Mouse (Mus musculus): Measurements from ENCODE around the gene Nat8f2. TPM values are rescaled to one million over a fixed set of nuclear protein-coding genes. Genes with fewer than 3 reads are reported as not detected.
"Not testable (repeated sequence)": the region's sequence is repeated elsewhere in the genome, so short reads cannot be mapped to it uniquely, and the experiment has no call there.

Nat8f2 gene
- polyA plus RNA-seq, 1 experiment: not detected

DNA sequence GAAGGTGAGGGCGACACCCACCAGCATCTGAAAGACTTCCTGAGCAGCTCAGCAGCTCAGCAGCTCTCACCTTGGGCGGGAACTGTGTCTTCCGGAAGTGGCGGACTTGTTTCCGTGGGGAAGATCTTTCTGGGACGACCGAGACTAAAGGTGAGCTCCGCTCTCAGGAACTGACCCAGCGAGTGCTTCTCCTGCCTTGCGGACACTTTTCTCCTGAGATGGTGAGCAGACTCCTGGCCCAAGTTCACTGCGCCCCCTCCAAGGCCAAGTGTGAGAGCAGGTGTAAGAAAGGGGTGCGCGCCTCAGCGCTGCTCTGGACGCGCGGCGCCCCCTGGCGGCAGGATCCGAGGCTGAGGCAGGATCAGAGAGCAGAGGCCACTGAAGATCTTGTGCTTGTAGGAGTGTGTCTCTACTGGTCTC, 35.7 kb upstream of the Nat8f2 start, which contains the start of gene Nat8f4:
Gene Nat8f4, minus strand, starts transcription at position 243 of the 420 bp plus-strand sequence.
- 9% methylated on average over 20 of the region's 20 CpGs for WGBS
- H3K27ac ChIP-seq (ENCODE audit: insufficient read depth, low read depth, low read length): not testable (repeated sequence)
- Histone ChIP-seq H3K4me1 (ENCODE audit: control insufficient read depth, insufficient read depth, low read length) (peaks cover 11% of the 10 kb centered on the region), H3K4me3 (ENCODE audit: insufficient read depth, low read depth, low read length) (peak within 1 kb of the TSS; percentile 57)
- peak; percentile 86 for TF ChIP-seq CTCF (IDR thresholded peaks at IDR 0.05; ENCODE audit: insufficient read depth, low read depth, low read length)

DNA sequence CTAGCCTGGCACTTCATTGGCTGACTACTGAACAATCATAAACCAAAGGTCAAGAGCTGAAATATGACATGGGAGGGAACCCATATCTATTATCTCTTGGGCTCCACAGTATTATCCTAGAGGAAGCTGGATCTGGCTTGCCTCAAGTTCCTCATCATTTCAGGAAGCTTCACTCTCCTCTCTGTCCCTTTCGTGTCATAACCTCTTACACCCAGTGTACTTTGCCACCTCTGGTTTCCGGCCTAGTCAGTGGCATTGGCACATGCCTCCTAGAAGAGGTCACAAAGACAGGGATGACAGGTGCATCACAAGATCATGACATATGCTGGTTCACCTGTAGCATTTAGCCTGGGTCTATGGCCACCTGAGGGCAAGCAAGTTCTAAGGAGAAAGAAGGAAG, 33.3 kb upstream of the Nat8f2 start:
- H3K27ac ChIP-seq (ENCODE audit: insufficient read depth, low read depth, low read length): no peak overlapping the region
- 97% methylated on average over 2 of the region's 2 CpGs for WGBS
- TF ChIP-seq CTCF (IDR thresholded peaks at IDR 0.05; ENCODE audit: insufficient read depth, low read depth, low read length): no peak
- no peak for TF ChIP-seq POLR2A (IDR thresholded peaks at IDR 0.05; ENCODE audit: insufficient read depth, low read depth, low read length)
- H3K4me3 ChIP-seq (ENCODE audit: insufficient read depth, low read depth, low read length): no peak overlapping the region
- H3K4me1 ChIP-seq (ENCODE audit: control insufficient read depth, insufficient read depth, low read length): peaks cover 6% of the 10 kb centered on the region; the same call in 1 of the 2 replicates

DNA sequence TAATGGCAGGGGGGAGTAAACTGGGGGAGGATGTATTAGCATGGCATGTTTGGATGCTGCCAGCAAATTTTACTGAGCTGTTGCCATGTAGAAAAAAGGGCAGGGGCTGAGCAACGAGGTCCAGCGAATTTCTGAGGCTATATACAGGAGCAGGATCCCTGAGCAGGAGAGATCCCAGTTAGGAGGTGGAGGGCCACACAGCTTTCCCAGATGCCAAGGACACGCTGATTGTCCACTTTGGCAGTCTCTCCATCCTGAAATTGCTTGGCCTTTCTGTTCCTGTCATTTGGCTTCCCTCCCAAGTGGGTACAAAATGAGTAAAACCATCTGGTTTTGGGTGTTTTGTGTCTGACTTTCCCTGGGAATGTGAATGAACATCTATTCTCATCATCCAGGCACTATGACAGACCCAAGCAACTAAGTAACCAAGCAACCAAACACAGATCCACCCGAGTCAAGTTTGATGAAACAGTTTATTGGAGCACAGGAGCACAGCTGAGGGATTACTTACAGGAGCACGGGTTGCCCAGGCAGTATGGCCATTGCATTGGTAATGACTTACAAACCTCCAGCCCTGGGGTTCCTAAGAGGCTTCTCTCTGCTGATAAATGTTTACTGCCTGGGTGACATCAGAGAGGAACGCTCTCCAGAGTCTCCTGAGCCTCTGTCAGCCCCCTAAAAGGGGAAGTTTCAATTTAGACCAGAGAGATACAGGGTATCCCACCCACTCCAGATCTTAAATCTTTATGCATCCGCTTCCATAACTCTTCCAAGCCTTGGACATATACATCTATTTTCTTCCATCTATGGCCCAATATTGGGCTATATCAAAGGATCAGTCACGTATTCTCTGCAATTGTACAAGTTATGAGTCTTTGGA, 29.9 kb upstream of the Nat8f2 start:
- 72% methylated on average over 7 of the region's 8 CpGs for WGBS

DNA sequence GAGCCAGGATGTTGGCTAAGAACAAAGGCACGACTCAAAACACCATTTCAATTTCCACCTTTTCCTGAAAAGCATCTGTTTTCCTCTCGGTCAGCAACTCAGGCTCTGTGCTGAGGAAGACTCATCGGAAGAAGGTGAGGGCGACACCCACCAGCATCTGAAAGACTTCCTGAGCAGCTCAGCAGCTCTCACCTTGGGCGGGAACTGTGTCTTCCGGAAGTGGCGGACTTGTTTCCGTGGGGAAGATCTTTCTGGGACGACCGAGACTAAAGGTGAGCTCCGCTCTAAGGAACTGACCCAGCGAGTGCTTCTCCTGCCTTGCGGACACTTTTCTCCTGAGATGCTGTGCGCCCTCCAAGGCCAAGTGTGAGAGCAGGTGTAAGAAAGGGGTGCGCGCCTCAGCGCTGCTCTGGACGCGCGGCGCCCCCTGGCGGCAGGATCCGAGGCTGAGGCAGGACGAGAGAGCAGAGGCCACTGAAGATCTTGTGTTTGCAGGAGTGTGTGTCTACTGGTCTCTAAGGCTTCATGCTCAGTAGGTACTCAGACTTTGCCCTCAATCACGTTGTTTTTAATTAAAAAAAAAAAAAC, 26.2 kb upstream of the Nat8f2 start:
- 70% methylated on average over 25 of the region's 25 CpGs for WGBS
- H3K4me3 ChIP-seq (ENCODE audit: insufficient read depth, low read depth, low read length); H3K27ac ChIP-seq (ENCODE audit: insufficient read depth, low read depth, low read length); H3K4me1 ChIP-seq (ENCODE audit: control insufficient read depth, insufficient read depth, low read length): not testable (repeated sequence)

More for the DNA sequence above, 29.9 kb upstream of the Nat8f2 start:
- H3K4me3 ChIP-seq (ENCODE audit: insufficient read depth, low read depth, low read length); H3K27ac ChIP-seq (ENCODE audit: insufficient read depth, low read depth, low read length); H3K4me1 ChIP-seq (ENCODE audit: control insufficient read depth, insufficient read depth, low read length): not testable (repeated sequence)

DNA sequence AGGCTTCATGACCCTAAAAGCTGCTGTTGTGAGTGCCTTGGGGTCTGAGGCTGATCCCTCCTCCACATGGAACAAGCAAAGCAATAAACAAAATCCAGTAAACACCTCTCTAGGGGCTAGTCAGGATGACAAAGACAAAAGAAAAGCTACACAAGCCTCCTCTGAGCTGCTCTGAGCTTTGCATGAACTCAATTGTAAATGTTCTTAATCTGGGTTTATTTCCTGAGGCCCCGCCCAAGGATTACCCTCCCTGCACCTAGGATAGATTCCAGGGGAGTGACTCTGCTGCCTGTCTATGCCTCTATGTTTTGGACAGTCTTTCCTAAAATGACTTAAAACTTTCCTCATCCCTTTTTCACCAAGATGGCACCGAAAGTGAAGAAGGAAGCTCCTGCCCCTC, 20.0 kb upstream of the Nat8f2 start:
- 95% methylated on average over 2 of the region's 2 CpGs for WGBS
- Histone ChIP-seq H3K4me1 (ENCODE audit: control insufficient read depth, insufficient read depth, low read length) (no peaks in the 10 kb centered on the region), H3K4me3 (ENCODE audit: insufficient read depth, low read depth, low read length) (no peak overlapping the region), H3K27ac (ENCODE audit: insufficient read depth, low read depth, low read length) (no peak overlapping the region)
- TF ChIP-seq POLR2A (IDR thresholded peaks at IDR 0.05; ENCODE audit: insufficient read depth, low read depth, low read length) (no peak), CTCF (IDR thresholded peaks at IDR 0.05; ENCODE audit: insufficient read depth, low read depth, low read length) (no peak)

DNA sequence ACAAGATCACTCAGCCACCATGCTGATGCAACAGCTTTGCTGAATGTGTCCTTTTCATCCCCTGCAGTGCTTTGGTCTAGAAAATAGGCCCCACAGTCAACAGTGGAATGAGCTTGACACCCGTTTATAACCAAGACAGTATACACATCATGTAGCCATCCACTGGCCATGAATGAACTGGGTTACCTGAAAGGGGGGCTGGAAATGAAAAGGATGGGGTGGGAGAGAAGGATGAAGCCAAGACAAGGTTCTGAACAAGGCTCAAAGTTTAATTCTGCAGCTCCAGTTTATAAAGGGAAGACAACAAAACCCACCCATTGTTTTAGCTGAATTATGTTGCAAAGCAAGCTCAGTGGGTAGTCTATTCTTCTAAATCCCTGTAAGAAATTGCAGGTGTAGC, 15.4 kb upstream of the Nat8f2 start:
- no peaks in the 10 kb centered on the region for H3K4me1 ChIP-seq (ENCODE audit: control insufficient read depth, insufficient read depth, low read length)
- no peak overlapping the region for H3K4me3 ChIP-seq (ENCODE audit: insufficient read depth, low read depth, low read length)
- H3K27ac ChIP-seq (ENCODE audit: insufficient read depth, low read depth, low read length): no peak overlapping the region
- no peak for TF ChIP-seq POLR2A (IDR thresholded peaks at IDR 0.05; ENCODE audit: insufficient read depth, low read depth, low read length)
- TF ChIP-seq CTCF (IDR thresholded peaks at IDR 0.05; ENCODE audit: insufficient read depth, low read depth, low read length): no peak
- 87% methylated on average over 1 of the region's 1 CpGs for WGBS

DNA sequence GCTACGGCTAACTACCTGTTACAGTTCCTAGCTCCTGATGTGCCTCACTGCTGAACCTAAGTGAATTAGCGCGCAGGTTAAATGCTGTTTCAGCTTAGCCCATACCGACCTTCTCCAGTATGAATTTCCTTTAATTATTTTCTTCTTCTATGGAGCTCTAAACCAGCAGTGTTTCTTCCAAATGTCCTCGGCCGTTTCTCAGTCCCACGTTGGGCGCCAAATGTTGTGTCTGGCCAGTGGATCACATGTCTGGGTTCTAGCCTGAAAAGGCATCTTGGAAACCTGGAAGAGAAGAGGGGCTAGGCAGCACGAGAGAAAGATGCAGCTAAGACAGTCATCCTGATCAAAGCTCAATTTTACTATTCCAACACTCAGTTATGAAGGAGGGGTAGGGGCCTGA, 14.3 kb upstream of the Nat8f2 start:
- WGBS: 91% methylated on average over 9 of the region's 9 CpGs
- not testable (repeated sequence) for H3K4me1 ChIP-seq (ENCODE audit: control insufficient read depth, insufficient read depth, low read length); H3K4me3 ChIP-seq (ENCODE audit: insufficient read depth, low read depth, low read length); H3K27ac ChIP-seq (ENCODE audit: insufficient read depth, low read depth, low read length)

DNA sequence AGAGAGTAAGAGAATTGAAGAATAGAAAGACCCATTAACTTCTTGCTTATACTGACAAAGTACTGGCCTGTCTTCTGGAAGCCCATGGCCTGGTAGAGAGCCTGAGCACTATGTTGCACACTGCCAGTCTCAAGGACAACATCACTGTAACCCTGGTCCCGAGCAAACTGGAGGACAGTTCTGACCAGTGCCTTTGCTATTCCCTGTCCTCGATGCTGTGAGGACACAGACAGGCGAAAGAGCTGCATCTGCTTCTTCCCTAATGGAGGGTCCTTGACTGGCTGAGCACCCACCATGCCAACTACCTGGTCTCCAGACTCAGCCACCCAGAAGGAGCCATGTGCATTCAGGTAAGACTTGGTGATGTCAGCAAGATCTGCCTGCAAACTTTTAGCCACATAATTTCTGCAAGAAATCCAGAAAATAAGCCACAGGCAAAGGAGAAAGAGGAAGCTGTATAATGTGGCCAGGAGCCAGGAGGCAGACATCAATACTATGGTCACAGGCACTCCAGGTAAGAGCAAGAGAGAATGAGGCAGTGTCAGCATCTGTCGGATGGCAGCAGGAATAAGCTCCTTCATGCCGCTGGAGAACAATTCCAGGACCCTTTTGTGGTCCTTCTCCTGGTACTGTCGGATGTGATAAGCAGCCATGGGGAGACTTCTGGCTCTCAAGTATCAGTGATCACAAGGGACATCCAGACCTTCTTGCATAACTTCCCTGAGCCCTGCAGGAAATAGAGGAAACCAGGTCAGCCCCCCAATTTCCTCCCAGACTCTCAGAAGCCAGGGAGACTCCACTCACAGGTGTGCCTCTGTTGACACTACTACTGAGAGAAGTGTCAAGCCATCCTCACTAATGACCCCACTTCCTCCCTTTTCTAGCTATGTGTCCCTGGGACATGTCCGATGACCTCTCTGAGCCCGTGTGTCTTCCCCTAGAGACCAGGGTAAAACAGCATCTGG, 950 bp downstream of the Nat8f2 start:
- no peak for TF ChIP-seq CTCF (IDR thresholded peaks at IDR 0.05; ENCODE audit: insufficient read depth, low read depth, low read length)
- TF ChIP-seq POLR2A (IDR thresholded peaks at IDR 0.05; ENCODE audit: insufficient read depth, low read depth, low read length): no peak
- H3K27ac ChIP-seq (ENCODE audit: insufficient read depth, low read depth, low read length): no peak overlapping the region
- no peaks in the 10 kb centered on the region for H3K4me1 ChIP-seq (ENCODE audit: control insufficient read depth, insufficient read depth, low read length)
- no peak overlapping the region for H3K4me3 ChIP-seq (ENCODE audit: insufficient read depth, low read depth, low read length)
- 84% methylated on average over 8 of the region's 8 CpGs for WGBS

DNA sequence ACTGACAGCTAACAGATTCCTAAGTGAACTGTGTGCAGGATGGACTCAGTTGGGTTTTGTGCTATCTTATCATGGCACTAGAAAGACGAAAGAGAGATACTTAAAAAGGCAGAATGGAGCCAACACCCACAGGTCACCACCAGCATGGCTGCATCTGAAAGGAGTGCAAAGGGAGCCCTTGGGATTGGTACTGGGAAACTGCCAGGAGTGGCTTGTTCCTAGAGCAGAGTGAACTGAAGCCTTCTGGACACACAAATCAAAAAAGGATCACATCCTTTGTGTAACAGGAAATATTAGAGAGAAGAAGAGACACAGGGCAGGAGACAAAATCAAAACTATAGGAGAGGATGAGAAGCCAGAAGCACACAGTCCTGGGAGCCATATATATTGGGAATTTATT, 2.0 kb downstream of the Nat8f2 start:
- not testable (repeated sequence) for H3K4me1 ChIP-seq (ENCODE audit: control insufficient read depth, insufficient read depth, low read length); H3K27ac ChIP-seq (ENCODE audit: insufficient read depth, low read depth, low read length); H3K4me3 ChIP-seq (ENCODE audit: insufficient read depth, low read depth, low read length)
- 67% methylated on average over 1 of the region's 1 CpGs for WGBS

DNA sequence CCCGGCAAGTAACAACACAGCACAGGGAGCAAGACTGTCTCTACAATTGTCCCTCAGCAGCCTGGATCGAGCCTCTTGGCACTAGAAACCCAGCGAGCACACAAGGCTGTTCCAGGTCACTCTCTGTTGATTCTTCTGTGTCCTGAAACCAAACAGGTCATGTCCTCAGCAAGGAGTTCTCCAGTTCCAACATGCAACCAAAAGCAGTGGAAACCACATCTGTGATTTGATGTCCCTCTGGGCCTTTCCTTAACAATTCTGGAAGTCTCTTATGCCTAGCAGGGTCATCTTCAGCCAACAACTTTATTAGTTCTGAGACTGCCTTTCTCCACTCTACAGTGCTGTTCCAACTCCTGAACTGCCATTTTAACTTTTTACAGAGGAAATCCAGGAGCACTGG, 2.8 kb downstream of the Nat8f2 start:
- not testable (repeated sequence) for H3K4me1 ChIP-seq (ENCODE audit: control insufficient read depth, insufficient read depth, low read length); H3K27ac ChIP-seq (ENCODE audit: insufficient read depth, low read depth, low read length); H3K4me3 ChIP-seq (ENCODE audit: insufficient read depth, low read depth, low read length)
- 83% methylated on average over 3 of the region's 3 CpGs for WGBS

DNA sequence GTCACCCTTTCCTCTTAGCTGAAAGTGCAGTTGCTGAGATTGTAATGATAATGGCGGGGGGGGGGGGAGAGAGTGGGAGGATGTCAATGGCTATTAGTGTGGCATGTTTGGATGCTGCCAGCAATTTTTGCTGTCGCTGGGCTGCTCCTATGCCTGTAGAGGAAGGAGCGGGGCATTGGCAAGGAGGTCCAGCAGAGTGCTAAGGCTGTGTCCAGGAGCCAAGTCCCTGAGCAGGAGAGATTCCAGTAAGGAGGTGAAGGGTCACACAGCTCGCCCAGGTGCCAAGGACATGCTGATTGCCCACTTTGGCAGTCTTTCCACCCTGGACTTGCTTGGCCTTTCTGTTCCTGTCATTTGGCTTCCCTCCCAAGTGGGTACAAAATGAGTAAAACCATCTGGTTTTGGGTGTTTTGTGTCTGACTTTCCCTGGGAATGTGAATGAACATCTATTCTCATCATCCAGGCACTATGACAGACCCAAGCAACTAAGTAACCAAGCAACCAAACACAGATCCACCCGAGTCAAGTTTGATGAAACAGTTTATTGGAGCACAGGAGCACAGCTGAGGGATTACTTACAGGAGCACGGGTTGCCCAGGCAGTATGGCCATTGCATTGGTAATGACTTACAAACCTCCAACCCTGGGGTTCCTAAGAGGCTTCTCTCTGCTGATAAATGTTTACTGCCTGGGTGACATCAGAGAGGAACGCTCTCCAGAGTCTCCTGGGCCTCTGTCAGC, 3.9 kb downstream of the Nat8f2 start:
- H3K27ac ChIP-seq (ENCODE audit: insufficient read depth, low read depth, low read length); H3K4me3 ChIP-seq (ENCODE audit: insufficient read depth, low read depth, low read length); H3K4me1 ChIP-seq (ENCODE audit: control insufficient read depth, insufficient read depth, low read length): not testable (repeated sequence)
- WGBS: 42% methylated on average over 6 of the region's 7 CpGs

All from olfactory bulb, adult 2 months (tissue).